Mouse (Mus musculus): Measurements from ENCODE around the gene Tmem127. TPM values are rescaled to one million over a fixed set of nuclear protein-coding genes. Genes with fewer than 3 reads are reported as not detected.
"Not testable (repeated sequence)": the region's sequence is repeated elsewhere in the genome, so short reads cannot be mapped to it uniquely, and the experiment has no call there.

Gene Tmem127
- polyA plus RNA-seq, 1 experiment = 46.2 TPM

DNA sequence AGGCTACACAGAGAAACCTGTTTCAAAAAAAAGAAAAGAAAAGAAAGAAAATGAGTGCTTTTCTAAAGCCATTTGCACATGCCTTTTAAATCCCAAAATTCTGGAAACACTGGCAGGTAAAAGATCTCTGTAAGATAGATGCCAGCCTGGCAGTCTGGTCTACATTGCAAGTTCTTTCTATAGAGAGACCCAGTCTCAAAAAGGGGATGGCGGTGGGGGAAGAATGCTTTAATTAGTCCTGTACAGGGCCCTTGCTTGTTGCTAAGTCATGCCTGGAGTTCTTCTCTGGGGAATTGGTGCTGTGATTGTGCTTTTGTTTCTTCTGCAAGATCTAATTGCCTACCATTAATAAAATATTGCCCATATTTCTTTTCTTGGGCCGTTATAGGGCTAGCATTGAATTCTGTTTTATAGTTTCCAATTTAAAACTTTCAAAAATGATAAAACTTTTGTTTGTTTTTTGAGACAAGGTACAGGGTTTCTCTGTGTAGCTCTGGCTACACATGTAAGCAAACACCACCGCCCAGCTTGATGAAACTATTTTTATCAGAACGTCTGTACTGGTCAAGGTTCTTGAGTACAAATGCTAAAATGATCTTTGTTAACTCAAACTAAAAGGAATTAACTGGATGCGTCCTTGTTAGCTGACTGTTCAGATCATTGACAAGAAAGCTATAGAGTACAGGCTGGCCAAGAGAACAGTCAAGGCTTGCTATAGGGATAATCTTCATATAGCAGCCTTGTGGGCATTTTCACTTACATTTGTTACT, 28.0 kb downstream of the Tmem127 start:
- H3K4me1 ChIP-seq (ENCODE audit: control insufficient read depth, insufficient read depth, low read length) = peaks cover 37% of the 10 kb centered on the region
- no peak overlapping the region for H3K27ac ChIP-seq (ENCODE audit: insufficient read depth, low read depth, low read length)
- TF ChIP-seq POLR2A (IDR thresholded peaks at IDR 0.05; ENCODE audit: borderline replicate concordance, low read depth, low read length) (no peak), CTCF (IDR thresholded peaks at IDR 0.05; ENCODE audit: low read depth, low read length) (no peak)
- no peak overlapping the region for H3K4me3 ChIP-seq (ENCODE audit: insufficient read depth, low read length)

DNA sequence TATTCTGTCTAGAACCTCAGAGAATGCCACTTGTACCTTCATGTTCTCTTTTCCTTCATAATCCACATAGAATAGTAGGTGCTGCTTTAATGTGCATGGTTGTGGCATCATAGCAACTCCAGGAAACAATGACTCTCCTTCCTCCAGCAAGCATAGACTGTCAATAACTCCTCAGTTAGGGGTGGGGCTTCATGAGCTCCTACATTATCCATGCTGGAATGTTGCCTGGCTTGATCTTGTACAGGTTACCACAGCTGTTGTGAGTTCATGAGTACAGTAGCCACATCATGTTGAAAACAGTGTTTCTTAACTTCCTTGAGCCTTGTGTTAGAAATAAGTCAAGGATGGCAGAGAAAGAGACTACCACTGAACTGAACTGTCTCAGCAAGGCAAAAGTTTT, 30.5 kb downstream of the Tmem127 start:
- Histone ChIP-seq H3K27ac (ENCODE audit: insufficient read depth, low read depth, low read length) (no peak overlapping the region), H3K4me3 (ENCODE audit: insufficient read depth, low read length) (no peak overlapping the region), H3K4me1 (ENCODE audit: control insufficient read depth, insufficient read depth, low read length) (peaks cover 43% of the 10 kb centered on the region)
- no peak for TF ChIP-seq POLR2A (IDR thresholded peaks at IDR 0.05; ENCODE audit: borderline replicate concordance, low read depth, low read length)
- TF ChIP-seq CTCF (IDR thresholded peaks at IDR 0.05; ENCODE audit: low read depth, low read length) = no peak

DNA sequence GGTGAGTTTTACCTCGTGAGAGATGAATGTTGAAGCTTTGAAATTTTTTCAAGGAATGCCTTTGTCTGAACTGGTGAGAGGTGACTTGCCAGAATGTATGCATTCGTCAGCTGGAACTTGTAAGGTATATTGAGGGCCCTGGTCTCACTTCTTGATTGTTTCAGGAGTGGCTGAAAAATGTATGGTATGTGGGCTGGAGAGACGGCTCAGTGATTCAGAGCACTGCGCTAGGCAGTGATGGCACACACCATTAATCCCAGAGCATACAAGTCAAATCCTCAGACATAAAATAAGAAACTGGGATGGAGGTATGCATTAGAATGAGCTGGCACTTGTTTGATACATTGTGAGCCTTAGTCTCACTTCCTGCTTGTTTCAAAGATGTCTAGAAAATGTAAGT, 44.5 kb downstream of the Tmem127 start:
- TF ChIP-seq CTCF (IDR thresholded peaks at IDR 0.05; ENCODE audit: low read depth, low read length) (no peak), POLR2A (IDR thresholded peaks at IDR 0.05; ENCODE audit: borderline replicate concordance, low read depth, low read length) (no peak)
- no peaks in the 10 kb centered on the region for H3K4me1 ChIP-seq (ENCODE audit: control insufficient read depth, insufficient read depth, low read length)
- H3K4me3 ChIP-seq (ENCODE audit: insufficient read depth, low read length) = no peak overlapping the region
- no peak overlapping the region for H3K27ac ChIP-seq (ENCODE audit: insufficient read depth, low read depth, low read length)

DNA sequence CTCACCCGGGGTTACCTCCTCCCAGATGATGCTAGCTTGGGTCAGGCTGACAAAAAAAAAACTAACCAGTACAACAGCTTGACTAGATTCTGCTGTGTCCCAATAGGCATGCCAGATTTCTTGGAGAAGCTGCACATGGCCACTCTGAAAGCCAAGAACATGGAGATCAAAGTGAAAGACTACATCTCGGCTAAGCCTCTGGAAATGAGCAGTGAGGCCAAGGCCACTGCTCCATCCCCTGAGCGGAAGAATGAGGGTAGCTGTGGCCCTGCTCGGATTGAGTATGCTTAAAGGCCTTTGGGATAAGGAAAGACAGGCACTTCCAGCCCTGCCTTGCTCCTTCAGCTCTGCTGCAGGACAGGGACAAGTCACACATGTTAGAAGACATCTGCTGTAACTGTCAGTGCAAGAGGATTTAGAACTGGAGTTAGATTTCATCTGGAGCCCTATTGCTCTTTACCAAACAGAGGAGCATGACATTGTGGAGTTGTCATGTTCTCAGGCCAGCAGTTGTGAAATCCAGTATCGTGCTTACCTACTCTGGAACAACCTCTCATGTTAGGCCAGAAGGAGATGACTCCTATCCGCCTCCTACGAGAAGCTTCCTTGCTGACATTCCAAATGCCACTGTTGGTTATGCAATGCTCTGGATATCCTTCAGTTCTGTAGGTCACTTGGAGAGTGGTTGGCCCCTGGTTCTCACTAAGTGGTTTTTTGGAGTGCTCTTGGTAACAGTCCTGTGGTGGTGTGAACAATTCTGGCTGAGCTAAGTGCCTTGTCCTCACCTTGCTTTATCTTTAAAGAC, 49.5 kb downstream of the Tmem127 start:
- H3K4me3 ChIP-seq (ENCODE audit: insufficient read depth, low read length) = no peak overlapping the region
- H3K4me1 ChIP-seq (ENCODE audit: control insufficient read depth, insufficient read depth, low read length) = peaks cover 14% of the 10 kb centered on the region
- no peak for TF ChIP-seq CTCF (IDR thresholded peaks at IDR 0.05; ENCODE audit: low read depth, low read length)
- no peak for TF ChIP-seq POLR2A (IDR thresholded peaks at IDR 0.05; ENCODE audit: borderline replicate concordance, low read depth, low read length)
- H3K27ac ChIP-seq (ENCODE audit: insufficient read depth, low read depth, low read length) = no peak overlapping the region

DNA sequence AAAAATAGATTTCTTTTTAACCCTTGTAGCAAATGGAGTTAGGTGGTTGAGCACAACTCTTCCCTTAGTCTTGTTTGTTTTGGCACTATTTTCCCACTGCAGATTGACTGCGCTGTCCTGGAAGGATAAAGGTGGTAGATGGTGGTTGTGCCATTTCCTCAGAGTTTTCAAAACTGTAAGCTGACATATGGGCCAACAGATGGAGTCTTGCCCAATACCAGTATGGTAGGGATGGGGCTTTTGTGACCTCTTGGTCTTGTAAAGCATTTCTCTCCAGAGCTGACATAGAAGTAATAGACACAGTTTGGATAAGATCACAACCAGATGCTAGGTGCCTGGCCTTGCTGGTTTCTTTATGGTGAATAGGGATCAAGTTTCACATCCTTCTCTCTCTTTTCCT, 50.3 kb downstream of the Tmem127 start:
- TF ChIP-seq POLR2A (IDR thresholded peaks at IDR 0.05; ENCODE audit: borderline replicate concordance, low read depth, low read length) (no peak), CTCF (IDR thresholded peaks at IDR 0.05; ENCODE audit: low read depth, low read length) (no peak)
- no peak overlapping the region for H3K27ac ChIP-seq (ENCODE audit: insufficient read depth, low read depth, low read length)
- peaks cover 14% of the 10 kb centered on the region for H3K4me1 ChIP-seq (ENCODE audit: control insufficient read depth, insufficient read depth, low read length)
- no peak overlapping the region for H3K4me3 ChIP-seq (ENCODE audit: insufficient read depth, low read length)

DNA sequence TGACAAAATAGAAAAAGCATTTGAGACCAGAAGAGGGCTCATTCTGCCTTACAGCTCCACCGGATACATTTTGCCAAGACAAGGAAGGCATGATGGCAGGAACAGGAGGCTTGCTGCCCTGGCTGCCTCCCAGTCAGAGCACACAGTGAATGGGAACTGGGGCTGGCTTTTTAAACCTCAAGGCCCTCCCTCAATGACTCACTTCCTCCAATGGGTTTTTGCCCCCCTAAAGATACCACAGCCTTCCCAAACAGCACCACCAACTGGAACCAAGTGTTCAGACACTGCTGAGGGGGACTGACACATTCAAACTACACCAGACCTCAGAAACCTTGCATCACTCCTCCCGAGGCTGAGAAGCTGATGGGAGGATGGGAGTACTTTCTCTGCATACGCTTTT, 53.0 kb downstream of the Tmem127 start:
- no peak overlapping the region for H3K27ac ChIP-seq (ENCODE audit: insufficient read depth, low read depth, low read length)
- TF ChIP-seq CTCF (IDR thresholded peaks at IDR 0.05; ENCODE audit: low read depth, low read length) (no peak), POLR2A (IDR thresholded peaks at IDR 0.05; ENCODE audit: borderline replicate concordance, low read depth, low read length) (no peak)
- H3K4me3 ChIP-seq (ENCODE audit: insufficient read depth, low read length) = no peak overlapping the region
- H3K4me1 ChIP-seq (ENCODE audit: control insufficient read depth, insufficient read depth, low read length) = peaks cover 14% of the 10 kb centered on the region

DNA sequence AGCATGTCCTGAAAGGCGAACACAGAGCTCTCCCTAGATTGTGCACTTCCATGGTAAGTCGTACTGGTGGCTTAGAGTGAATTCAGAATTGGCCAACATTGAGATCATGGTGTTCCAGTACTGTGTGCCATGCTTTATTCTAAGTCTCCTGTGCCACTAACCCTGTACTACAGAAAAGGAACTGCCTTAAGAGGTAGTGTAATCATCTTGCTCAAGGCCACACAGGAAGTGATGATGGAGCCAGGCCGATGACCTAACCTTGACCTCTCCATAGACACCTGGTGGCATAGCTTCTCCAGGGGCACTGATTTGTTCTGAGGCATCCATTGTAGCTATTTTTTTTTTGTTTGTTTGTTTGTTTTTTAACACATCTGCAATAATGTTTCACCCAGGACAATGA, 54.2 kb downstream of the Tmem127 start:
- Histone ChIP-seq H3K27ac (ENCODE audit: insufficient read depth, low read depth, low read length) (no peak overlapping the region), H3K4me3 (ENCODE audit: insufficient read depth, low read length) (no peak overlapping the region), H3K4me1 (ENCODE audit: control insufficient read depth, insufficient read depth, low read length) (peaks cover 14% of the 10 kb centered on the region)
- TF ChIP-seq CTCF (IDR thresholded peaks at IDR 0.05; ENCODE audit: low read depth, low read length) = no peak
- TF ChIP-seq POLR2A (IDR thresholded peaks at IDR 0.05; ENCODE audit: borderline replicate concordance, low read depth, low read length) = no peak

DNA sequence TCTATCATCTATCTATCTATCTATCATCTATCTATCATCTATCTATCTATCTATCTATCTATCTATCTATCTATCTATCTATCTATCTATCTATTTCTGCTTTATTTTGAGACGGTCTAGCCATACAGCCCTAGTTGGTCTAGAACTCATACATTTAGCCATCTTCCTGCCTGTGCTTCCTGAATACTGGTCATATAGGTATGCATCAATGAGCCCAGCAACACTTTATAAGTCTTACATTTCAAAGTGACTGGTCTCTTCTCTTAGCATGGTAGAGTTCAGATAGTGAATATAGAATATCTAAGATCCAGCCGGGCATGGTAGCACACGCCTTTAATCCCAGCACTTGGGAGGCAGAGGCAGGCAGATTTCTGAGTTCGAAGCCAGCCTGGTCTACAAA, 56.5 kb downstream of the Tmem127 start:
- peaks cover 14% of the 10 kb centered on the region for H3K4me1 ChIP-seq (ENCODE audit: control insufficient read depth, insufficient read depth, low read length)
- H3K4me3 ChIP-seq (ENCODE audit: insufficient read depth, low read length); H3K27ac ChIP-seq (ENCODE audit: insufficient read depth, low read depth, low read length): not testable (repeated sequence)

DNA sequence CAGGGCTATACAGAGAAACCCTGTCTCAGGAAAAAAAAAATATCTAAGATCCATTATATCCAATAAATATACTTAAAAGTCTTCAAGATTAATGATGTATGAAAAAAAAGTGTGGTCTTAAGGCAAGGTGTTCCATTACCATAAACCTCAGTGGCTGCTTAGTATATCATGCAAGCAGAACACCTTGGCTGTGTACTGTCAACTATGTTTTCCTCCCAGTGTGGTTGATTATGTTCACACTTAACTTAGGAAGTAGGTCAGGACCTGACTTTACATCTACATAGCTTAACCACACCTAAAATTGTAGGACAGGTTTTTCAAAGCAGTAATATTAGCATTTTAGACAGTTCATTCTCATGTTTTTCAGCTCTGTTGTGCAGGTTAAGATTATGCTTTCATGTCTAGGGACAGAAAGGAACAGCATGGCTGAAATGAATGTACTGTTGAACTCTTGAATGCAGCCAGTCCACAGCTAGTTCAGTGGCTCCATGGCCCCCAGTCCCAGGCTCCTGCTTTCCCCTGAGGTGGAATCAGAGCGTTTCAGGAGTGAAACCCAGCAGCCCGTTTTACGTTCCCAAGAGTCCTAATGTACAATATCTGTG, 57.0 kb downstream of the Tmem127 start:
- Histone ChIP-seq H3K4me3 (ENCODE audit: insufficient read depth, low read length) (no peak overlapping the region), H3K4me1 (ENCODE audit: control insufficient read depth, insufficient read depth, low read length) (peaks cover 14% of the 10 kb centered on the region), H3K27ac (ENCODE audit: insufficient read depth, low read depth, low read length) (no peak overlapping the region)
- TF ChIP-seq POLR2A (IDR thresholded peaks at IDR 0.05; ENCODE audit: borderline replicate concordance, low read depth, low read length) (no peak), CTCF (IDR thresholded peaks at IDR 0.05; ENCODE audit: low read depth, low read length) (no peak)

DNA sequence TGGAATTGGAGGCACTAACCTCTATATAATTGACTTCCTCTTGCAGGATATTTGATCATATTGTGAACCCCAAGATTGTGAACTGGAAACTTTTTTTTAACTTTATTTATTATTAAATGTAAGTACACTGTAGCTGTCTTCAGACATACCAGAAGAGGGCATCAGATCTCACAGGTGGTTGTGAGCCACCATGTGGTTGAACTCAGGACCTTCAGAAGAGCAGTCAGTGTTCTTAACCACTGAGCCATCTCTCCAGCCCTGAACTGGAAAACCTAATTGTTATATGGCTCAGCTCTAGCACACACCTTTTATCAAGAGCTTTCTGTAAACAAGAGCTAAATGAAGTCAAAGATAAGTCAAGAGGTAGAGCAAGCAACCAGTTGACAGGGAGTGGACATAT, 58.4 kb downstream of the Tmem127 start:
- no peak overlapping the region for H3K4me3 ChIP-seq (ENCODE audit: insufficient read depth, low read length)

More for the DNA sequence above, 58.4 kb downstream of the Tmem127 start:
- Histone ChIP-seq H3K4me1 (ENCODE audit: control insufficient read depth, insufficient read depth, low read length) (peaks cover 11% of the 10 kb centered on the region), H3K27ac (ENCODE audit: insufficient read depth, low read depth, low read length) (no peak overlapping the region)
- TF ChIP-seq POLR2A (IDR thresholded peaks at IDR 0.05; ENCODE audit: borderline replicate concordance, low read depth, low read length) (no peak), CTCF (IDR thresholded peaks at IDR 0.05; ENCODE audit: low read depth, low read length) (no peak)
